Mouse (Mus musculus) brain, embryonic 18.5 days (tissue): ENCODE data around the gene Cntnap5c.

Experiments used
- DNase-seq: peaks from one replicate; pipeline ENCODE4 v3.0.0-alpha.2; 2012; ENCODE audit warnings: low read depth, low spot score

The Cntnap5c gene

GRCm38 (mm10) chr17:58003322-58003721 lies 234.0 kb downstream of the Cntnap5c start:
- DNase-seq, result no peak

- no peak for DNase-seq
Observed at GRCm38 (mm10) chr17:58004491-58004890, 235.1 kb downstream of the Cntnap5c start.

GRCm38 (mm10) chr17:58041178-58041577 lies 271.8 kb downstream of the Cntnap5c start:
- no peak for DNase-seq

GRCm38 (mm10) chr17:58045149-58045548 lies 275.8 kb downstream of the Cntnap5c start:
- no peak for DNase-seq

- no peak for DNase-seq
Observed at GRCm38 (mm10) chr17:58069912-58070311, 300.5 kb downstream of the Cntnap5c start.

GRCm38 (mm10) chr17:58082676-58083075 lies 313.3 kb downstream of the Cntnap5c start:
- DNase-seq, result no peak

- no peak for DNase-seq
Observed at GRCm38 (mm10) chr17:58104505-58104904, 335.1 kb downstream of the Cntnap5c start.

GRCm38 (mm10) chr17:58107901-58108300 lies 338.5 kb downstream of the Cntnap5c start:
- DNase-seq, result no peak

- DNase-seq, result no peak
Observed at GRCm38 (mm10) chr17:58108335-58108734, 339.0 kb downstream of the Cntnap5c start.

GRCm38 (mm10) chr17:58187171-58187570 lies 417.8 kb downstream of the Cntnap5c start:
- no peak for DNase-seq

- no peak for DNase-seq
Observed at GRCm38 (mm10) chr17:58201148-58201547, 431.8 kb downstream of the Cntnap5c start.

- no peak for DNase-seq
Observed at GRCm38 (mm10) chr17:58268058-58268457, 498.7 kb downstream of the Cntnap5c start.

- no peak for DNase-seq
Observed at GRCm38 (mm10) chr17:58351310-58351709, 581.9 kb downstream of the Cntnap5c start.

- DNase-seq, result no peak
Observed at GRCm38 (mm10) chr17:58356224-58356623, 586.9 kb downstream of the Cntnap5c start.

- no peak for DNase-seq
Observed at GRCm38 (mm10) chr17:58363582-58364267, 594.4 kb downstream of the Cntnap5c start.

- no peak for DNase-seq
Observed at GRCm38 (mm10) chr17:58370089-58370488, 600.7 kb downstream of the Cntnap5c start.

GRCm38 (mm10) chr17:58407769-58408168 lies 638.4 kb downstream of the Cntnap5c start:
- no peak for DNase-seq

GRCm38 (mm10) chr17:58408756-58409155 lies 639.4 kb downstream of the Cntnap5c start:
- DNase-seq, result no peak

- DNase-seq, result no peak
Observed at GRCm38 (mm10) chr17:58437443-58437842, 668.1 kb downstream of the Cntnap5c start.
